Mouse (Mus musculus): Measurements from ENCODE around the gene Brix1. TPM values are rescaled to one million over a fixed set of nuclear protein-coding genes. Genes with fewer than 3 reads are reported as not detected.

Gene Brix1
- polyA plus RNA-seq, 1 experiment = 31.2 TPM

DNA sequence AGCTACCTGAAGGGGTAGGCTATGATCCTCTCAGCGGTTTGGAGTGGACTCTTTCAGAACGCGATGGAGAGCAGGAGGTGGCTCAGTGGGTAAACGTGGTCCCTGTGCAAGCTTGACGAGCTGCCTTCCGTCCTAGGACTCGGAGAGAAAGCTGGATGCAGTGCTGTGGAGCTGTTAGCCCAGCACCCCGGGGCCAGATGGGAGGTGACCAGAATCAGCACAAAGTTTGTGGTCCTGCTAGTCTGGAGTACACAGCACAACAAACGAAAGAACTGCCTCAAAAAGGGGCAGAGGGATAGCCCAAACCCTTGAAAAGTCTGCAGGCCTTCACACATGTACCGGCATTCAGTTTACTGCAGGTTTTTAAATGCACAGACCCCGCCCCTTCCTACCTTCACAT is 10.2 kb upstream of the Brix1 start:
- TF ChIP-seq POLR2A (IDR thresholded peaks at IDR 0.05; ENCODE audit: borderline replicate concordance, low read depth, low read length) = no peak
- no peak for TF ChIP-seq CTCF (IDR thresholded peaks at IDR 0.05; ENCODE audit: low read depth, low read length)

DNA sequence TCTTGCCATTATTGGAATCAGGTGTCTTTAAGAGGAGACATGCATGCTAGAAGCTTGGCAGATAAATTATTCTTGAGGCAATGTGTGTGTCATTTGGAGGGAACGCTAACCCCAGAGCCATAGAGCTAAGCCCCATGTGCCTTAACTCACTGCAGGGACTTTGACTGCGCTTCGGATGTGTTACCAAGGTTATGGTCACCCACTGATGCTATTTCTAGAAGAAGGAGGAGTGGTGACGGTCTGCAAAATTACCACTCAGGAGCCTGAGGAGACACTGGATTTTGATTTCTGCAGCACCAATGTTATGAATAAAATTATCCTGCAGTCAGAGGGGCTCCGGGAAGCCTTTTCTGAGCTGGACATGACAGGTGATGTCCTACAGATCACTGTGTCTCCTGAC is 4.4 kb upstream of the Brix1 start:
- Histone ChIP-seq H3K27ac (ENCODE audit: insufficient read depth, low read depth, low read length) (no peak overlapping the region), H3K4me1 (ENCODE audit: control insufficient read depth, insufficient read depth, low read length) (peaks cover 6% of the 10 kb centered on the region), H3K4me3 (ENCODE audit: insufficient read depth, low read length) (no peak overlapping the region)
- TF ChIP-seq POLR2A (IDR thresholded peaks at IDR 0.05; ENCODE audit: borderline replicate concordance, low read depth, low read length) = no peak
- TF ChIP-seq CTCF (IDR thresholded peaks at IDR 0.05; ENCODE audit: low read depth, low read length) = no peak

More for the DNA sequence above, 10.2 kb upstream of the Brix1 start:
- H3K4me3 ChIP-seq (ENCODE audit: insufficient read depth, low read length) = no peak overlapping the region
- no peaks in the 10 kb centered on the region for H3K4me1 ChIP-seq (ENCODE audit: control insufficient read depth, insufficient read depth, low read length)
- no peak overlapping the region for H3K27ac ChIP-seq (ENCODE audit: insufficient read depth, low read depth, low read length)

DNA sequence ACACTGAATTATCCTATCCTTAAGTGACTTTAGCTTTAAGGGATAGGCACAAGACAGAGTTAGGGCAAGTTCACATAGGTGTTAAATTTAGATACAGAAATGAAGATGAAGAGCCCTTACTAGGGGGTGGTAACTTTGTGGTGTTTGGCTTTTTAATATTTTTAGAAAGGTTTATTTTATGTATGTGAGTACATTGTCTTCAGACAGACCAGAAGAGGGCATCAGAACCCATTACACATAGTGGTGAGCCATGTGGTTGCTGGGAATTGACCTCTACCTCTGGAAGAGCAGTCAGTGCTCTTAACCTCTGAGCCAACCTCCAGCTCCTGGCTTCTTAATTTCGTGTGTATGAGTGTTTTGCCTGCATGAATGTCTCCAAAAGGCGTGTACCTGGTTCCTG is 1.5 kb upstream of the Brix1 start:
- Histone ChIP-seq H3K4me3 (ENCODE audit: insufficient read depth, low read length) (peak overlapping the region; percentile 44), H3K27ac (ENCODE audit: insufficient read depth, low read depth, low read length) (no peak overlapping the region), H3K4me1 (ENCODE audit: control insufficient read depth, insufficient read depth, low read length) (peaks cover 14% of the 10 kb centered on the region)
- TF ChIP-seq POLR2A (IDR thresholded peaks at IDR 0.05; ENCODE audit: borderline replicate concordance, low read depth, low read length) = no peak
- TF ChIP-seq CTCF (IDR thresholded peaks at IDR 0.05; ENCODE audit: low read depth, low read length) = no peak

DNA sequence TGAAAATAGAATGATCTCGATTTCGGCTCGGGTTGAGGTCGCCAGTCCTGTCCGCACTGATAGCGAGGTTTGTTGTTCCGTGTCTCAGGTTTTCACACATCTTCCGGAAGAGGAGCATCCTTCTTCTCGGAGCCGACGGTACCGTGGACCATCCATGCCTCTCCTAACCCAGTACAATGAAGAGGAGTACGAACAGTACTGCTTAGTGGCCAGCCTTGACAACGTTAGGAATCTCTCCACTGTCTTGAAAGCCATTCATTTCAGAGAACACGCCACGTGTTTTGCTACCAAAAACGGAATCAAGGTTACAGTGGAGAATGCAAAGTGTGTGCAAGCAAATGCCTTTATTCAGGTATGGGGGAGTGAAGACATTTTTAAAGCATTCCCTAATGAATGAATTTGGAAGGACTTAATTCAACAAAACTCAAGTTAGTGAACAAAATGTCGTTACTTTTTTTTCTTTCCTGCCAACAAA is 655 bp upstream of the Brix1 start:
- TF ChIP-seq CTCF (IDR thresholded peaks at IDR 0.05; ENCODE audit: low read depth, low read length) = no peak
- H3K27ac ChIP-seq (ENCODE audit: insufficient read depth, low read depth, low read length) = 0 out of 2 replicates have a peak overlapping the region, but pooled peaks have one; percentile 10

GRCm38 (mm10) chr15:10470941-10471340 is 14.8 kb downstream of the Brix1 start:
- H3K27ac ChIP-seq (ENCODE audit: insufficient read depth, low read depth, low read length) = no peak overlapping the region

More for the DNA sequence above, 655 bp upstream of the Brix1 start:
- peaks cover 14% of the 10 kb centered on the region for H3K4me1 ChIP-seq (ENCODE audit: control insufficient read depth, insufficient read depth, low read length)
- H3K4me3 ChIP-seq (ENCODE audit: insufficient read depth, low read length) = peak overlapping the region; percentile 76

DNA sequence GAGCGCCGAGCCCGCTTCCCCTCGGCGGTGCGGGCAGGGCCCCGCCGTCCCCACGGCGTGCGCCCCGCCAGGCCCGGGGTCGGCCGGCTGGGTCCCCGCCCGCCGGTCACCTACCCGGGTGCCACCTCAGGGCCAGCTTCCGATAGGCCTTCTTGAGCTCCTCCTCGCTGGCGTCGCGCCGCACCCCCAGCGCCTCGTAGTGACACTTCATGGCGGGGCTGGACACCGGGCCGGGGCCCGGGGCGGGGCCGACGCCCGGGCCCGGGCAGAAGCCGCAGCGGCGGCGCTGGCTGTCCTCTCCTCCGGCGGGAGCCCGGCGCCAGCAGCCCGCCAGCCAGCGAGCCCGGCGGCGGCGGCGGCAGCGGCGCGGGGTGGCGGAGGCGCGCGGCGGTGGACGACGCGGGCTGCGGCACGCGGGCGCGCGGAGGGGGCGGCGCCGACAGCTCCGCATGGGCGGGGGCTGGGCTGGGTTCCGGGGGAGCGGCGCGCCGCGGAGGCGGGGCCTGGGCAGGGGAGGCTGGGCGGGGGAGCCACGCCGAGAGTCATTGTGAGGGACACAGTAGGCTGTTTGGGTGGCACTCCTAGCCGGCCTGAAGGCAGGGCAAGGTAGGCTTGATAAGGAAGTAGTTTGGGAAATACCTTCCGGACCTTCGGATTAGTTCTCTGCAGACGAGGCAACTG is 15.5 kb downstream of the Brix1 start, which contains the start of gene Dnajc21:
Gene Dnajc21 (minus strand): TSS at position 366 of the 681 bp plus-strand sequence.
- TF ChIP-seq POLR2A (IDR thresholded peaks at IDR 0.05; ENCODE audit: borderline replicate concordance, low read depth, low read length) (no peak), CTCF (IDR thresholded peaks at IDR 0.05; ENCODE audit: low read depth, low read length) (no peak)
- peak within 1 kb of the TSS; percentile 1; the same call in 1 of the 2 replicates for H3K27ac ChIP-seq (ENCODE audit: insufficient read depth, low read depth, low read length)

More at GRCm38 (mm10) chr15:10470941-10471340, 14.8 kb downstream of the Brix1 start:
- Histone ChIP-seq H3K4me1 (ENCODE audit: control insufficient read depth, insufficient read depth, low read length) (peaks cover 10% of the 10 kb centered on the region), H3K4me3 (ENCODE audit: insufficient read depth, low read length) (peak overlapping the region; percentile 62)
- TF ChIP-seq CTCF (IDR thresholded peaks at IDR 0.05; ENCODE audit: low read depth, low read length) (no peak), POLR2A (IDR thresholded peaks at IDR 0.05; ENCODE audit: borderline replicate concordance, low read depth, low read length) (no peak)

GRCm38 (mm10) chr15:10469641-10470150 is 16.1 kb downstream of the Brix1 start:
- Histone ChIP-seq H3K27ac (ENCODE audit: insufficient read depth, low read depth, low read length) (peak overlapping the region; percentile 1; the same call in 1 of the 2 replicates), H3K4me3 (ENCODE audit: insufficient read depth, low read length) (peak overlapping the region; percentile 62), H3K4me1 (ENCODE audit: control insufficient read depth, insufficient read depth, low read length) (peaks cover 10% of the 10 kb centered on the region)
- TF ChIP-seq POLR2A (IDR thresholded peaks at IDR 0.05; ENCODE audit: borderline replicate concordance, low read depth, low read length) (no peak), CTCF (IDR thresholded peaks at IDR 0.05; ENCODE audit: low read depth, low read length) (no peak)

More for the DNA sequence above, 15.5 kb downstream of the Brix1 start, which contains the start of gene Dnajc21:
- H3K4me3 ChIP-seq (ENCODE audit: insufficient read depth, low read length) = peak within 1 kb of the TSS; percentile 62
- H3K4me1 ChIP-seq (ENCODE audit: control insufficient read depth, insufficient read depth, low read length) = peaks cover 10% of the 10 kb centered on the region

- TF ChIP-seq POLR2A (IDR thresholded peaks at IDR 0.05; ENCODE audit: borderline replicate concordance, low read depth, low read length) = no peak
- no peak for TF ChIP-seq CTCF (IDR thresholded peaks at IDR 0.05; ENCODE audit: low read depth, low read length)
Observed at GRCm38 (mm10) chr15:10468761-10469160, 17.0 kb downstream of the Brix1 start.

GRCm38 (mm10) chr15:10464678-10465077 is 21.1 kb downstream of the Brix1 start:
- Histone ChIP-seq H3K27ac (ENCODE audit: insufficient read depth, low read depth, low read length) (no peak overlapping the region), H3K4me1 (ENCODE audit: control insufficient read depth, insufficient read depth, low read length) (peaks cover 8% of the 10 kb centered on the region), H3K4me3 (ENCODE audit: insufficient read depth, low read length) (no peak overlapping the region)
- no peak for TF ChIP-seq POLR2A (IDR thresholded peaks at IDR 0.05; ENCODE audit: borderline replicate concordance, low read depth, low read length)
- TF ChIP-seq CTCF (IDR thresholded peaks at IDR 0.05; ENCODE audit: low read depth, low read length) = no peak

More at GRCm38 (mm10) chr15:10468761-10469160, 17.0 kb downstream of the Brix1 start:
- Histone ChIP-seq H3K4me3 (ENCODE audit: insufficient read depth, low read length) (peak overlapping the region; percentile 62; the same call in 1 of the 2 replicates), H3K4me1 (ENCODE audit: control insufficient read depth, insufficient read depth, low read length) (peaks cover 10% of the 10 kb centered on the region), H3K27ac (ENCODE audit: insufficient read depth, low read depth, low read length) (no peak overlapping the region)

DNA sequence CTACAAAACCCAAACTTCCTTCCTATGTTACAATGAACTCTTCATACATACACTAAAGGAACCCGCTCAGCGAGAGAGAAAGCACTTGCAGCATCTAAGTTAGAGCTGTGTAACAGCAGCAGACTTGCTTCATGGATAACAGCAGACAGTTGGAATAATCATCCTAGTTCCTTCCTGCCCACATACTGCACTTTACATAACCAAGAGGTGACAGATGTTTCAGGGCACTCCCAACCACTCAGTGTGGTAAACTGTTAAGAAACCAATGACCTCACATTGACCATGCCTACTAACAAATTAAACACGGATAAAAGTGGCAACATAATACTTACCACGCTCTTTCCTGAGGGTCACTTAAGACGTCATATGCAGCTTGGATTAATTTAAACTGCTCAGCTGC is 22.2 kb downstream of the Brix1 start:
- Histone ChIP-seq H3K27ac (ENCODE audit: insufficient read depth, low read depth, low read length) (no peak overlapping the region), H3K4me1 (ENCODE audit: control insufficient read depth, insufficient read depth, low read length) (peaks cover 3% of the 10 kb centered on the region; the same call in 1 of the 2 replicates), H3K4me3 (ENCODE audit: insufficient read depth, low read length) (no peak overlapping the region)
- no peak for TF ChIP-seq CTCF (IDR thresholded peaks at IDR 0.05; ENCODE audit: low read depth, low read length)
- no peak for TF ChIP-seq POLR2A (IDR thresholded peaks at IDR 0.05; ENCODE audit: borderline replicate concordance, low read depth, low read length)
